Mouse (Mus musculus) brain, adult 2 months (tissue): ENCODE measurements around the gene Ube2i.
A peak's percentile ranks its signal among the peaks of the same experiment; 100 is the strongest.
"Not testable (repeated sequence)": the region's sequence is repeated elsewhere in the genome, so short reads cannot be mapped to it uniquely, and the experiment has no call there.

Source experiments
- DNase-seq: peaks from one replicate; pipeline ENCODE4 v3.0.0; 2011; ENCODE audit warnings: low read depth, low spot score

The Ube2i gene

DNA sequence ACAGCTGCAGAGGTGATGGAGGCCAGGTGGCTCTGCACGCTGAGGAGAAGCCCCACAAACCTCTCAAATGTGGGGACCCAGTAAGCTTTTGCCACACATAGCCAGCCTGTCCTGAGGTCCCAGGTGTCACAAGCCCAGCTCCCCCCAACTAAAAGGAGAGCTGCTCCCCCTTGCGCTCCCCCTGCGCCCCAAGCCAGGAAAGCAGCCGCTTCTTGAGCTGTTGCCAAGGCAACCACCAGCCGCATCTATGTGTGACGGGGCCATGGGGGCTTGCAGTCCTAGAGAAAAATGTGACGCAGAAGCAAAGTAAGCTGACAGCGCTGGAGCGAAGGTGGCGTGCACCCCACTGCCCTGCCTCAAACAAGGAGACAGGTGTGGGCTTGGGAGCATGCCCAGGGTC lies 20.7 kb downstream of the Ube2i start:
- DNase-seq: peak; percentile 75

DNA sequence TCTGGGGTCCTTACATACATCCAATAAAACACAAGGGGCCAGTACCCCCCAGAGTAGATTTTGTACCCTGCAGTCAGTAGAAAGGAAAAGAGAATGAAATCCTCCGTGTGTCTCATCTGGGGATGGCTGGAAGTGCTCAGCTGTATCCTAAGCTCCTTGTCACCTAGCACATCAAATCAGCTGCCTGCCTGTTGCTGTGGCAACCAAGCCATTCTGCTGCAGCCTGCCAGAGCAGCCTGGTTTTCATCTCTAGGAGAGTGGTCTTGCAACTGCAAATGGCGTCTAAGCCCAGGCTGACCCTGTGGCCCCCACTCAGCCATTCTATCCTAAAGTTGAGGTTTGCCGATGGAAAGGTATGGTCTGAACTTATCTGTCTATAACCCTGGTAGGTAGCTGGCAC lies 21.8 kb downstream of the Ube2i start:
- DNase-seq: peak; percentile 77

DNA sequence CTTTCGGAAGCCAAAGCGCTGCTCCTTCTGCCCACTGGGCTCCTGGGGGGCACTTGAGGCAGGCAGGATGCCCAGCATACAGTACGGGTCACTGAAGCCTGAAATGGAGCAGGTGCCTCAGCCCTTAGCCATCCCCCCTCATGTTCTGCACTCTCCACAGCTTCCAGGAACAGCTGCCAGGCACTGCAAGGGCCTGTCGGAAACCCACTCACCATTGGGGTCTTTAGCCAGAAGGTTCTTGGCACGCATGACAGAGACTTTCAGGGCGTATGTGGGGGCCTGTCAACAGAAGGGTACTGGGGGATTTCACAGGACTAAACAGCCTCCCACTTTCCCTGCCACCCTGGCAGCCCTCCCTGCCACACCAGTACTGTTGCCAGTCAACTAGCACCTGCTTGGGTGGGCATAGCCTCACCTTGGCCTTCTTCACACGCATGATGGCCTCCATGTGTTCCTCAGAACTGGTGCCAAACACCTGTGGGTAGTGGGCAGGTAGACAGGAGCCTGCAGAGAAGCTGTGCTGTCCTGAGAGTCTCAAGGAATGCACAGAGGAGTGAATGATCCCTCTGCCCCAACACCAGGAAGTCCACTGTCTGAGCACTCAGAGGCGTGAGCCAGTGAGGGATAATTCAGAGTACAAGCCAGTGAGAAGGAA lies 24.1 kb downstream of the Ube2i start:
- no peak for DNase-seq

DNA sequence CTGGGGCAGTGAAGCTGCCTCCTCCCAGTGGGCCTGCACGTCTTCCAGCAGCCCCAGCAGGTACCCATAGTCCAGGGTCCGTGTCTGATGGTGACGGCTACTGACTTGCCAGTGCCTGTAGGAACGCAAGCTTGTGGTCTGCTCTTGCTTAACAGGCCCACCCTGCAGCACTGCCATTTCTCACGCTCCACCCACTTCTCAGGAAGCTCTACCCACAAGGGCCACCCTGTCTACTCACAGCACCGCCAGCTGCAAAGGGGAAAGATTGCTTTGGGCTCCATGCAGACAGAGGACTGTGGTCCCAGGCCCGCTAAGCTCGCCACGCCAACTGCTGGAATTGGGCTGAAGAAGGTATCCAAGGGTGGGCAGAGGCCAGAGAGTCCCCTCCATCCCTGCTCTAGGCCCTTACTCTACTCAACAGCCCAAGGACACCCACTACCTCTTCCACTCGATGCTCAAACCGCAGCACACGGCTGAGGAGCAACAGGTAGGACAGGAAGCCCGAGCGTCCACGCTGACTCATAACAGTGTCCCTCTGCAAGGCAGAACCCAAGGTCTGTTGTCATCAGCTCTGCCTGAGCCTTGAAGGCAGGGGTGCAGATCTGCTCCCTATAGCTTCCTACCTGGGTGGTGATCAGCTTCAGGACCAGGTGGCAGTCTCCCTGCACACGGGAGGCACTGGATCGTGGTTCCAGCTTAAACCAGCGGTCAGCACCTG lies 26.2 kb downstream of the Ube2i start:
- DNase-seq: no peak

DNA sequence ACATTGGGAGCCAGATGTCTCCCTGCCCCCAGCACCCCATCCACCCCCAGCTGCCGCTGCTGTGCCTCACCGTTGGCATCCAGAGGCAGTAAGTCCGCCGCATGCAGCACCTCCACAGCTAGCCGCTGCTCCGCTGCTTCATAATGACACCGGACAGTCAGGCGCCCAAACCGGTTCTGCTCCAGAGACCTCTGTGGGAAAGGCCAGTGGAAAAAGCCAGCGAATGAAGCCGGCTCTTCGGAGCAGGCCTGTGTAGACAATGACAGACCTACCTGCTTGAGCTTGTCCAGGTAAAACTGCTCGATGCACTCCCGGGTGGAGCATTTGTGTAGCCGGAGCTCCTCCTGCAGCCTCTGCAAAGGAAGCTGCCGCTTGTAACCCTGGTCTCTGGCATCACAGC lies 30.2 kb downstream of the Ube2i start:
- DNase-seq: no peak

DNA sequence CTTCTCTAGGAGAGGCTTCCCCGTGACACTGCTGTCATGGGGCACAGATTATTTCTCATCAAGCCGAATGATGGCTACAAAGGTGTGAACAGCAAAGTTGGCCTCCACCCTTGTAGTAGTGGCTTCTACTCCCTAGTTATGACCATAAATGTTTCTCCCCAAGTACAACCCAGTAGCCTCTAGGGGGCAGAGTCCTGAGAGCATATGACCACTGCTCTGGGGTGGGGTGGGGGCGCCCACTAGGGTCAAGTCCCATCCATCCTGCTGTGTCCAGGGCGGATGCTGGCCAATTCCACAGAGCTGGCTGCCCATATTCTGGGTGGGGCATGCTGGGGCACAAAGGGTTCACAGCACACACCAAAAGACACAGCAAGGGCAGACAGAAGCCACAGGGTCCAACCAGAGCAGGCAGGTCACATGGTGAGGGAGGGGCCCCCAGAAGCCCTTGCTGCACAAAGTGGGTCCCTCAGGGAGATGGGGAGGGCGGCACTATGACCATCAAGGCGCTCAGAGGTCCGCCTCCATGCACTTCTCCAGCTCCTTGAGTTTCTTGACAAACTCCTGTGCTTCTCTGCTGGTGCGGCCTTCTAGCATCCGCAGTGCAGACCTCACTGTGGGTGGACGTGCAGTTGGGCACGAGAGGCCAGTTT lies 31.2 kb downstream of the Ube2i start:
- no peak for DNase-seq

DNA sequence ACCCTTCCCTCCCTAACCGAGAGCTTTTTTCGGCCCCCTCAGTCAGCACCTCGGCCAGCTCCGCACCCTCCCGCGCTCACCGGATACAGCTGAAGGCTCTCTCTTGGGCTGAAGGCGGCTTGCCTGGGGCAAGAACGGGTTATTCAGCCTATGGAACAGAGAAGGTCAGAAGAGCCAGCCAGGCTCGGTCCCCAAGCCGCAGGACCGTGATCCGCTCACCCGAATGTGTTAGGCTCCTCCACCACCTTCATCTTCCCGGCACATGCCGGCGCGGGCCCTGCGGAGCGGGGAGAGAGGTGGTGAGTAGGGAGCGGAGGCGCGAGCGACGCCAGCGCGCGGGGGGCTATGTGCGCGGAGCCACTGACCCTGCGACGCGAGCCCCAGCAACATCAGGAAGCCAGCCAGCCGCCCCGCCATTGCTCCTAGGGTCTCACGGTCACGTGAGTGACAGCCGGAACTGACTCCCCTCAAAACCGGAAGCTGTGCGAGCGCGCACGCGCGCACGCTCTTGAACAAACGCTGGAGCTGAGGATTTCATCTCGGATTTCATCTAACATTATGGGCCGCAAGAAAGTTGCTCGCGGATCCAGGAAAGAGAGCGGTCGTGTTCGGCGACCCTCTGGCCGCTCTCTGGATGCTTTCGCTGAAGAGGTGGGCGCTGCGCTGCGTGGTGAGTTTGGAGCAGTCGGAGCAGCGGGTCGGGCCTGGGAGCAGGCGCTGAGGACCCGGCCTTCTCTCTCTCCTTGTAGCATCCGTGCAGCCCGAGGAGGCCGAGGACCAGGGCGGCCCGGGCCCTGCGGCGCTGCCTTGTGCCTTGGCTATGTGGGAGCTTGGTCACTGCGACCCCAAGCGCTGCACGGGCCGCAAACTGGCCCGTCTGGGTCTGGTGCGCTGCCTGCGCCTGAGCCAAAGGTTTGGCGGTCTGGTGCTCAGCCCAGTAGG lies 34.5 kb downstream of the Ube2i start, which contains the start of the genes Gnptg and Tsr3:
Gene Gnptg (minus strand): TSS at position 430 of the 942 bp plus-strand sequence.
Gene Tsr3 (plus strand): TSS at position 476 of the 942 bp plus-strand sequence.
- DNase-seq: peak; percentile 95

DNA sequence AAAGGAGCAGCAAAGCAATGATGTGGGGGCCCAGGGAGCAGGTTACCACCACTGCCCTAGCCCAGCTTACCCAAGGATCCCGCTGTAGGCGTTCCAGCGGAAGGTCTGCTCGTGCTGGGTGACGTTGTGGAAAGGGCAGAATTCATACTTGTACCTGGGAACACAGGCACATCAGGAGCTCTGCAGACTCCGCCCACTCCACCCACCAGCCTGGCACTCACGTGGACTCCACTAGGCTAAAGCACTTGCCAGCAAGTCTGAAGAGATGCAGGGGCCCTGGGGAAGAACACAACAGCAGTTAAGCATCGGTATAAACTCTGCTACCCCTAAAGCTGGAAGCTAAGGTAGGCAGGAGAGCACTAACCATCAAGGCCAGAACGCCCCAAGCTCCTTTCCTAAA lies 38.8 kb downstream of the Ube2i start:
- peak; percentile 64 for DNase-seq

DNA sequence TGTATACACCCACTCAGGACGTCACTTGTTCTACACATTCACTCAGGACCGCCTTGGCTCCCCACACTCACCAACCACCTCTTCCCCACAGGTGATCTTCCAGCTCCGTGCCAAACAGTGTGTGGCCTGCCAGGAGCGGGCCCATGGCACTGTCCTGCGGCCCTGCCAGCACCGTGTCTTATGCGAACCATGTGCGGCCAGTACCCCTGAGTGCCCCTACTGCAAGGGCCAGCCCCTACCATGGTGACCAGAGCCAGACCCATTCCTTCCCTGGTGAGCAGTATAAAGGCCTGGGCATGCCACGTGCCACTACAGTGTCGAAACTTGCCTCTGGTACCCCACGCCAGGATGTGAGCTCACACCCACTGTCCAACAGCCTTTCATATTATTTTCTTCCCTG lies 42.8 kb downstream of the Ube2i start:
- DNase-seq: not testable (repeated sequence)

DNA sequence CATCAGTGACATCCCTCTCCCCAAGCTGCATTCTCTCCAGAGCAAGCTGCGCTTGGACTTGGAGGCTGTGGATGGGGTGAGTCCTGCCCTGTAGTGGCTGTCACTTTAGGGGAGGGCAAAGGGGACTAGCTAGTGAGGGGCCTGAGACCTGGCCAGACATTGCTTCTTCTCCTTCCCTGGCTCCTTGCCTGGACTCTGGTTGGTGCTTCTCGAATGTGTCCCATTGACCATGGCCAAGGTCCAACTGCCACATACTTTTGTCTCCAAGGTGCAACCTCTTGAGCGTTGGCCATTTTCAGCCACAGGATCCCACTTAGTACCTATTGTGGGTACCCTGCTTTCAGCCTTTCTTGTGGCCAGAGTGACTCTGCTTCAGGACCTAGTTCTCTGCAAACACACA lies 43.7 kb downstream of the Ube2i start:
- DNase-seq: no peak

DNA sequence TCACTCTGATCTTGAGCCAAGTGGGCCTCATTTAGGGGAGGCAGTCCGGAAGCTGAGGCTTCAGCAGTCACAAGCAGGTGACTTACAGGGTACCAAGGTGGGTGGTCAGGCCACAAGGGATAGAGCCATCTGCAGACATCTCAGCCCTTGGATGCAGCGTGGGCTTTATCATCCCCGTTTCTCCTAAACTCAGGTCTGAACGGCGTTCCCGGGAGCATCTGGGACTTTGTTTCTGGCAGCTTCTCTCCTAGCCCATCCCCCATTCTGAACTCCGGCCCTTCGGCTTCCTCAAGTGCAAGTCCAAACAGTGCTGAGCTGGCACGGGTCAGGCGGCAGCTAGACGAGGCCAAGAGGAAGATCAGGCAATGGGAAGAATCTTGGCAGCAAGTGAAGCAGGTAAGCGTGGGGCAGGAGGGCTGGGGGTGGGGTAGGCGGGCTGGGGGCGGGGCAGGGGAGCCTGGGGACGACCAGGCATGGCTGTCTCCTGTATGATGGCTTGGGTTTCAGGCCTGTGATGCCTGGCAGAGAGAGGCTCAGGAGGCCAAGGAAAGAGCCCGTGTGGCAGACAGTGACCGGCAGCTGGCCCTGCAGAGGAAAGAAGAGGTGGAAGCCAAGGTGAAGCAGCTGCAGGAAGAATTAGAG lies 44.3 kb downstream of the Ube2i start:
- not testable (repeated sequence) for DNase-seq

DNA sequence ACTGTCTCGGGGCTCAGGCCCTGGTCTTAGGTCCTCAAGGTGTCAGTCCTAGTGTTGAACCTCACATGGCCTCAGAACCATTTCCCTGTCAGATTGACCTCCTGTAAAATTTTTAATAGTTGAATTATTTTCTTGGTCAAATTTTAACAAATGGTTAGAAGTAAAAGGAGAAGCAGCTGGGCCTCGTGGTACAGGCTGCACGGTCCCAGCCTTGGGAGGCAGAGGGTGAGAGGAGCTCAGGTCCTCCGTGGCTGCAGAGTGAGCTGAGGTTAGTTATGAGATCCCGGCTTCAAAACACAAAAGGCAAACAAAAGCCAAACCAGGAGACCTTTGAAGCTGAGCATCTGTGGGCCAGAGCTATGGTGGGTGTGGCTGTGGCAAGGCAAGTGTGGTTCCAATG lies 46.4 kb downstream of the Ube2i start:
- DNase-seq: no peak

DNA sequence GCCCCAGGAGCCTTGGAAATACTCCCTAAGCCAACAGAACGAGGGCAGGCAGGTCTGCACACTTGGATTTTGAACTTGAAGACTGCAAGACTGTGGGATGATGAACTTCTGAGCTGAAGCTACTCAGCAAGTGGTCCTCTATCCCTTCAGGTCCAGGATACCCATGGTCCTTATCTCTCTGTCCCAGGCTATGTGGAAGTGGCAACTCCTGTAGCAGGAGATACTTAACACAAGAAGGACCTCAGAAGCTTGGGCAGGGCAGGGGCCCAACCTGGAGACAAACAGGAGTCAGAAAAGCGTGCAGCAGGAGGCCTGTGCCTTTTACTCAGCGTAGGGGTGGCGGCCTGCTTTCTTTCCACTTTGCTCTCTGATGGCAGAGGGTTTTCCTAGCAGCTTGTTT lies 48.8 kb downstream of the Ube2i start:
- no peak for DNase-seq

DNA sequence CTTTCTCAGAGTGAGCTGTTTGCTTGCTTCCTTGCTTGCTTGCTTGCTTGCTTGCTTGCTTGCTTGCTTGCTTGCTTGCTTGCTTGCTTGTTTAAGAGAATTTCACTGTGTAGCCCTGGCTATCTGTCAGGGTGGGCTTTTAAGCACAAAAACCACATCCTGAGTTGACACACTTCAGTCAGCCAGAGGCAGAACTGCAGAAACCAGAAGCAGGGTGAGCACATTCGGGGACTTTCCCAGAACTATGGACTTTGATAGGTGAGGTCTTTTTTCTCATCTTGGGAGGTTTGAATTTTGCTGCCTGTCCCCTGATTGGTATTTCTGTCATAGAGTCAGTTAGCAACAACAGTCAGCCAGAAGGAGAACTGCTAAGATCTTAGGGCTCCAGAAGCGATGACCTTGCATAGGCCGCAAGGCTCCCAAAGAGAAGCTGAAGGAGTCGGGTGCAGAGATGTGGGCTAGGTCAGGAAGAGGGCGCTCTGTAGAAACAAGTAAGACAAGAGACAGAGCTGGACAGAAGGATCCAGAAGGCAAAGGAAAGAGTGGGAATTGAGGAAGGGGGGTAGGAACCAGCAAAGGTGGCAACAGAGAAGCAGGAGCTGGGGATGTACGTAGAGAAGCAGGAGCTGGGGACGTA lies 49.7 kb downstream of the Ube2i start:
- no peak for DNase-seq

DNA sequence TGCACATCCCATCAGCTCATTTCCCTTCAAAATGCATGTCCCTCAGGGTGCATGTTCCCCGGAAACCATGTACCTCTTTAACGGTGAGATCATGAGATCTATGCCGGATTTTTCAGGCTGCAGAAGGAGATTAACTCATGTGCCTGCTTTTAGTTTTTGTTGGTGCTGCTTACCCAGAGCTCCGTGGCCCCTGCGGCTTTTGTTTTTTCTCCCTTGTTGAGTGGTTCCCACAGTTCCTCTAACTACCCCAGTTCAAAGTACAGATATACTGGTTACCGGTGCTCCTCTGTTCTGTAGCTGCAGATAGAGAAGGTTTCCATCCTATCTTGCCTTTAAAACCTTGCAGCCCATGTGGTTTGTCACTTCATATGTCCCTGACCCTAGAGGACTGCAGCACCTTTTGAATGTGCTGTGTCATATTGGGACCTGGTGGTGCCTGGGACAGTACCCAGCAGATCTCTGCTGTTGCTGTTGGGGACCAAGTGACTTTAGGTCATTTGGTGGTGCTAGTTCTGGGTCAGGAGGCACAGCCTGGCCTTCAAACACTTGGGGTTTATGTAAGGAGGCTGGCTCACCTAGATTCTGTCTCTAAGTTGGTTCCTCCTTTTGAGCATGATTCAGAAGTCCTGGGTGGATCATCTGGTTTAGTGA lies 51.3 kb downstream of the Ube2i start:
- DNase-seq: peak; percentile 69

DNA sequence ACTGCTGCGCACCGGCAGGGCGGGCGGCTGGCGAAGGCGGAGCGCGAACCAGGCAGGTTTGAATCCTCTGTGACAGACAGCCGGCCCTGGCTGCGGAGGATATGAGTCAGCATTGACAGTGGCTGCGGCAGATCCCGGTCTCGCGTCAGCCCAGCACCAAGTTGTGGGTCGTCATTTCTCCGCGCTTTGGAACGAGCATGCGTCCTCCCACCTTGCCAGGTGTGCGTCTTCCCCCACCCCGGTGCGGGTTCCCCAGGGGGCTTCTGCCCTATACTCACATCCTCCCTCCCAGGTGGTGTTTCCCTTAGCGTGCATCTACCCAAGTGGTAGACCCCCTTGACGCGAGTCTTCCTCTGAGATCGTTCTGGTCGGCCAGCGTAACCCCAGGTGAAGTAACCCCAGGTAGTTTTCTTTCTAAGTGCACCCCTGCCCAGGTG lies 51.9 kb downstream of the Ube2i start:
- DNase-seq: peak; percentile 46

DNA sequence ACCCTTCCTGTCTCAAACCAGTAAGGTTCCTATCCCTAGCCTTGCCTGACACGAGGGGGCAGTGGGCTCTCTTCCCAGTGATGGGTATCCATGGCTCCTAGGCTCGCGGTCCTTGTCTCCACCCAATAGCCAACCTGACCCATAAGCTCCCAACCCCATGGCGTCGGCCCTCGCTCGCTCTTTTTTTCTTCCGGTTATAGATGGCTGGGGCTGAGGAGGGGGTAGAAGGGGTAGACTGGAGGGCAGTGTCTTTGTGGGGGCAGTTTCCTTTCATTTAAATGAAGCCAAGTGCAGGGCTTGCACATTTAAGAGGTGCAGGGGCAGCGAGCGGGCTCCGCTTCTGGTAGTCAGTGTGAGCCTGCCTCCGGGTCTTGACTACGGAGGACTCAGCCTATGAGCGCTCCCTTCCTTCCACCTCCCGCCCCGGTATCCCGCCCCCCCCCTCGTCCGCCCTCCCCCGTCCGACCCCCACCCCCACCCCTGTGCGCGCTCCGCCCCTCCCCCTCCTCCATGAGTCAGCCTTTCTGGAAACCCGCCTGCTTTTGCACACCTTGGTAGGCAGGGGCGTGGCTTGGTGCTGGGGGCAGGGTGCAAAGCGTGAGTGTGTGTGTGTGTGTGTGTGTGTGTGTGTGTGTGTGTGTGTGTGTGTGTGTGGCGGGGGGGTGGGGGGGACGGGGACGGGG lies 52.5 kb downstream of the Ube2i start:
- peak; percentile 89 for DNase-seq

DNA sequence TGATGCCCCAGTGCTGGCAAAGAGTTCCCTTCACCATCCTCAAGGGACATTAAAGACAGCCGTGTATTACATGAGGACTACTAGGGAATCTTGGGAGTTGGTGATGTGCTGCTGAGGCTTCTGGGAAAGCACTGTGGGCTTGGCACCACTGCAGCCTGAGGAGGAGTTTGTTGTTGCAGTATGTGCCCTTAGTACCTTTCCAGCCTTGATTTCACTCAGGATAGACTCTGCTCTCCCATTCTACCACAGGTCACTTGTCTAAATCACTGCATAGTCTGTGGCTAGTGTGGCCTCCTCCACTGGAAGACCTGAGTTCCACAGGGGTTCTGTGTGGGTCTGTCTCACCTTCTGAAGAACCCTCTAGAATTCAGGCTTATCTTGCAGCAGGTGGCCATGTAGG lies 53.7 kb downstream of the Ube2i start:
- DNase-seq: no peak

DNA sequence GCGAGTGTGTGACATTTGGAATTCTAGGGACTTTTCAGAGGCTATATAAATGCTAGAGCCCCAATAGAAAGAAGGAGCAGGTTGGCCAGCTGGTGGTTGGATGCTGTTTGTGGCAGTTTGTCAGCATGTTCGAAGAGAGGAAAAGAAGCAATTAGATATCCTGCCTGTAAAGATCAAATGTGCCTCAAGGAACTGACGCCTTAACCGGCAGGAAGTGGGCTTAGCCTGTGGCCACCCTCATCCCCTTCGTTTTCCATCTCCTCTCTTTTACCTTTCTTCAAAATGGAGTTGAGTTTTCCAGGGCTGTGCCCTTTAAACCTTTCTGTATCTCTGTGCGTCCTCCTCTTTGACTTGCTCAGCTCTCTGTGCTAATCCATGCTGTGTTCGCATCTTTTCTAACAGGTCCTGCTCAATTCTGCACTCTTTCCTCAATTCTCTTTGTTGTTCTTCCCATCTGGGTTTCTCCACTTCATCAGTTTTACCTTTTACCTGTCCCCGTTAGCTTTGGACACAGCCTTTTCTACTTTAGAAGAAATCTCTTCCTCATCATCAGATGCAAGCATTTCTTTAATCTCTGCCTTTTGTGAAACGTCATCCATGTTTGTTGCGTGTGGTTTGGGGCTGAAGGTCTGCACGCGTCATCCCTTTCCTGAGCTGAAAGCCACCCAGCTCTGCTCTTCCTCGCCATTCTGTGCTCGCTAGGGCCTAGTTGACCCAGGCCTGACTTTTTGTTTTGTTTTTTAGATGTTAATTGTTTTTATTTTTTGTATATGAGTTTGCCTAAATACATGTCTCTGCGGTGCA lies 54.7 kb downstream of the Ube2i start:
- no peak for DNase-seq
